Mouse (Mus musculus): ENCODE data around the gene 6030452D12Rik. TPM values are rescaled to one million over a fixed set of nuclear protein-coding genes. Genes with fewer than 3 reads are reported as not detected.

6030452D12Rik gene
- polyA plus RNA-seq (2012; rRNA removed): not detected in 2 replicates

GRCm38 (mm10) chr8:106500018-106500685 is at the start of gene 6030452D12Rik:
6030452D12Rik (plus strand) TSS chr8:106500522.

GRCm38 (mm10) chr8:106510365-106510975 is 10.1 kb downstream of the 6030452D12Rik start, which contains the start of gene Cdh3:
Cdh3 (plus strand) TSS chr8:106510891.

Other genes with a start within 250 kb of the 6030452D12Rik start
- 7.8 and 9.7 TPM in 2 replicates for gene Smpd3, start 162.5 kb upstream of the 6030452D12Rik start, polyA plus RNA-seq (2012; rRNA removed)
- gene Zfp90, start 85.2 kb upstream of the 6030452D12Rik start, polyA plus RNA-seq (2012; rRNA removed): 26.3 and 27.3 TPM in 2 replicates
- gene Cdh3, start 10.4 kb downstream of the 6030452D12Rik start, polyA plus RNA-seq (2012; rRNA removed): 5.6 and 16.8 TPM in 2 replicates
- gene Gm10073, start 72.9 kb downstream of the 6030452D12Rik start, polyA plus RNA-seq (2012; rRNA removed): 12.7 and 17.4 TPM in 2 replicates
- 3.1 and 4.6 TPM in 2 replicates for gene Cdh1, start 102.8 kb downstream of the 6030452D12Rik start, polyA plus RNA-seq (2012; rRNA removed)
- 5.9 and 6.3 TPM in 2 replicates for gene Tango6, start 182.5 kb downstream of the 6030452D12Rik start, polyA plus RNA-seq (2012; rRNA removed)